Mouse (Mus musculus) limb, embryonic 14.5 days (tissue): ENCODE measurements at regions not wholly inside any gene's neighbourhood (a gene's known extent, or its start where the extent isn't known, plus 50 kb on each side); places are given as distances from the start of the nearest gene placed in this dataset.
A peak's percentile ranks its signal among the peaks of the same experiment; 100 is the strongest.
"Not testable (repeated sequence)": the region's sequence is repeated elsewhere in the genome, so short reads cannot be mapped to it uniquely, and the experiment has no call there.

Source experiments
- ATAC-seq: fragments of 200-750 bp; cut with Nextera tagmentation; 2 replicates; pipeline ENCODE4 v1.8.0; 2017; ENCODE audit warnings: low read depth, moderate number of reproducible peaks, moderate TSS enrichment; ENCODE audit not compliant: low FRiP score
- DNase-seq: peaks from one replicate; pipeline ENCODE4 v3.0.0-alpha.2; 2015; ENCODE audit warnings: low spot score
- H3K27ac ChIP-seq: fragments of 300-500 bp; sonication (generic); replicated peaks from 2 replicates; pipeline ENCODE4 v1.5.1; 2014; ENCODE audit warnings: low read depth, mild to moderate bottlenecking, low read length, moderate library complexity, mixed read lengths
- H3K27me3 ChIP-seq: fragments of 300-500 bp; sonication (generic); 2 replicates; pipeline ENCODE4 v1.6.1; 2014; ENCODE audit warnings: low read length, mixed read lengths; ENCODE audit not compliant: control insufficient read depth, insufficient read depth
- H3K36me3 ChIP-seq: fragments of 300-500 bp; sonication (generic); 2 replicates; pipeline ENCODE4 v1.6.1; 2014; ENCODE audit warnings: mild to moderate bottlenecking, low read length, moderate library complexity, mixed read lengths; ENCODE audit not compliant: control insufficient read depth, insufficient read depth
- H3K4me1 ChIP-seq: fragments of 300-500 bp; sonication (generic); 2 replicates; pipeline ENCODE4 v1.6.1; 2014; ENCODE audit warnings: antibody characterized with exemption, low read length, mixed read lengths; ENCODE audit not compliant: control insufficient read depth, insufficient read depth
- H3K4me2 ChIP-seq: fragments of 300-500 bp; sonication (generic); replicated peaks from 2 replicates; pipeline ENCODE4 v1.6.1; 2014; ENCODE audit warnings: low read depth, mild to moderate bottlenecking, low read length, moderate library complexity; ENCODE audit not compliant: severe bottlenecking
- H3K4me3 ChIP-seq: fragments of 300-500 bp; sonication (generic); replicated peaks from 2 replicates; pipeline ENCODE4 v1.5.1; 2014; ENCODE audit warnings: low read length
- H3K9ac ChIP-seq: fragments of 300-500 bp; sonication (generic); 2 replicates; pipeline ENCODE4 v1.6.1; 2014; ENCODE audit warnings: mild to moderate bottlenecking, low read depth, low read length, moderate library complexity; ENCODE audit not compliant: severe bottlenecking
- H3K9me3 ChIP-seq: fragments of 300-500 bp; sonication (generic); 2 replicates; pipeline ENCODE4 v1.6.1; 2016; ENCODE audit warnings: low read length; ENCODE audit not compliant: control insufficient read depth
- POLR2A ChIP-seq: fragments of 200-500 bp; IDR thresholded peaks from 2 replicates; pipeline ENCODE4 v1.8.0; 2012; ENCODE audit warnings: inconsistent platforms, mild to moderate bottlenecking, moderate library complexity, borderline replicate concordance; ENCODE audit not compliant: insufficient read depth, insufficient read length; ENCODE audit errors: extremely low read depth
- WGBS: fragments of 180-500 bp; shearing (Covaris S2); extraction: QIAGEN DNeasy Blood & Tissue Kit; methylation state at CpG from one replicate; pipeline ENCODE4 v1.1.7; 2014; 5-methylcytosine and 5-hydroxymethylcytosine counted together

- ATAC-seq, result no peak
- Histone ChIP-seq H3K4me1 (no peaks in the 10 kb centered on the region), H3K27me3 (no peaks in the 10 kb centered on the region), H3K27ac (no peak overlapping the region), H3K9me3 (no peaks in the 10 kb centered on the region), H3K4me2 (no peak overlapping the region), H3K4me3 (no peak overlapping the region), H3K9ac (no peak overlapping the region), H3K36me3 (no peaks in the 10 kb centered on the region)
- no peak for TF ChIP-seq POLR2A
- 20% methylated on average over 1 of the region's 1 CpGs for WGBS
- peak; percentile 9 for DNase-seq
These were observed 186.9 kb upstream of the G2e3 start for GRCm38 (mm10) chr12:51160995-51161394.

GRCm38 (mm10) chr12:51160122-51160521 is 187.7 kb upstream of the G2e3 start:
- DNase-seq (no peak), ATAC-seq (no peak)
- no peak overlapping the region for H3K4me2 ChIP-seq
- no peaks in the 10 kb centered on the region for H3K4me1 ChIP-seq
- no peaks in the 10 kb centered on the region for H3K36me3 ChIP-seq
- no peak overlapping the region for H3K4me3 ChIP-seq
- no peaks in the 10 kb centered on the region for H3K27me3 ChIP-seq
- no peak overlapping the region for H3K9ac ChIP-seq
- H3K27ac ChIP-seq, result no peak overlapping the region
- 87% methylated on average over 1 of the region's 1 CpGs for WGBS
- TF ChIP-seq POLR2A, result no peak
- no peaks in the 10 kb centered on the region for H3K9me3 ChIP-seq

GRCm38 (mm10) chr12:51147963-51148362 is 199.9 kb upstream of the G2e3 start:
- Histone ChIP-seq H3K27ac (no peak overlapping the region), H3K9ac (no peak overlapping the region), H3K4me3 (no peak overlapping the region), H3K4me2 (no peak overlapping the region), H3K9me3 (no peaks in the 10 kb centered on the region), H3K4me1 (no peaks in the 10 kb centered on the region), H3K27me3 (no peaks in the 10 kb centered on the region), H3K36me3 (no peaks in the 10 kb centered on the region)
- no peak for TF ChIP-seq POLR2A
- WGBS, result 51% methylated on average over 8 of the region's 8 CpGs
- no peak for ATAC-seq
- peak; percentile 4 for DNase-seq

GRCm38 (mm10) chr12:51143840-51144239 is 204.0 kb upstream of the G2e3 start:
- no peak for ATAC-seq
- DNase-seq, result no peak
- H3K9ac ChIP-seq, result no peak overlapping the region
- H3K9me3 ChIP-seq, result no peaks in the 10 kb centered on the region
- no peaks in the 10 kb centered on the region for H3K4me1 ChIP-seq
- no peak for TF ChIP-seq POLR2A
- H3K36me3 ChIP-seq, result no peaks in the 10 kb centered on the region
- H3K27me3 ChIP-seq, result no peaks in the 10 kb centered on the region
- no peak overlapping the region for H3K27ac ChIP-seq
- no peak overlapping the region for H3K4me3 ChIP-seq
- no peak overlapping the region for H3K4me2 ChIP-seq

- Histone ChIP-seq H3K27me3 (no peaks in the 10 kb centered on the region), H3K4me3 (no peak overlapping the region), H3K36me3 (no peaks in the 10 kb centered on the region), H3K4me1 (no peaks in the 10 kb centered on the region), H3K9ac (no peak overlapping the region), H3K27ac (no peak overlapping the region), H3K4me2 (no peak overlapping the region), H3K9me3 (no peaks in the 10 kb centered on the region)
- TF ChIP-seq POLR2A, result no peak
- no peak for DNase-seq
- WGBS, result 45% methylated on average over 3 of the region's 3 CpGs
- ATAC-seq, result no peak
These were observed 204.7 kb upstream of the G2e3 start for GRCm38 (mm10) chr12:51143196-51143595.

- WGBS, result 85% methylated on average over 5 of the region's 5 CpGs
- not testable (repeated sequence) for H3K36me3 ChIP-seq, H3K4me3 ChIP-seq, H3K9me3 ChIP-seq, H3K4me2 ChIP-seq, DNase-seq, ATAC-seq, H3K27ac ChIP-seq, H3K27me3 ChIP-seq, H3K9ac ChIP-seq, H3K4me1 ChIP-seq
These were observed 214.2 kb upstream of the G2e3 start for GRCm38 (mm10) chr12:51133676-51134075.
